Mouse (Mus musculus): ENCODE results near the gene Emp2. TPM values are rescaled to one million over a fixed set of nuclear protein-coding genes. Genes with fewer than 3 reads are reported as not detected.

Emp2 gene
- polyA plus RNA-seq (2015; fragmentation: Nextera tagmentation; extraction: Ambion mirVana) = 12.4 and 18.3 TPM in 2 replicates

DNA sequence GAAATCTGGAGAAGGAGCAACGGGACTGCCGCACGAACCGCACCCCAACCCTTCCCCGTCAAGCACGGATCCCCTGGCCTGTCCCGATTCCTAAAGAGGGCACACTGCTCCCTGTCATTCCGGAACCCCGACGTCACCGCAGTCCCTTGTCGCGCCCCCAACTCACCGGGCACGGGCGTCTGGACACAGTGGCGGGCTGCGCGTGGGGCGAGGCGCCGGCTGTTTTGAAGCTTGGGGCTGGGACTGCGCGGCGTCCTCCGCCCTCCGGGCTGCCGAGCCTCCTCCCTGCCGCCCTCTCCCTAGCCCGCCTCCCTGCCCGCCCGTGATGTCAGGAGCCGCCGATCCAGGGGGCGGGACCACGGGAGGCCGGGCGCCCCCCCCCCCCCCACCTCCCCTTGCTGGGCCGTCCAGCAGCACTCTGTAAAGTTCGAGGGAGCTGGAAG is at the start of gene Emp2:
Gene Emp2, minus strand, starts transcription at position 323 of the 443 bp plus-strand sequence.

Small RNA genes within 50 kb of the gene (microRNA-seq; reads per million reads assigned to microRNA genes)
- not detected for gene Gm22932 (ENCODE audit: borderline replicate concordance, insufficient number of aligned reads)

Other genes starting within 250 kb of the Emp2 start
- gene Rpl39l, start 143.7 kb downstream of the Emp2 start, polyA plus RNA-seq (2015; fragmentation: Nextera tagmentation; extraction: Ambion mirVana) = 0.54 TPM in 1 of 2 replicates, not detected in the other
- 1.7 and 2.1 TPM in 2 replicates for gene Atf7ip2, start 121.3 kb downstream of the Emp2 start, polyA plus RNA-seq (2015; fragmentation: Nextera tagmentation; extraction: Ambion mirVana)
- 0.29 TPM in 1 of 2 replicates, not detected in the other for gene Tekt5, start 81.5 kb upstream of the Emp2 start, polyA plus RNA-seq (2015; fragmentation: Nextera tagmentation; extraction: Ambion mirVana)
- 32.1 and 33.1 TPM in 2 replicates for gene Nubp1, start 98.0 kb upstream of the Emp2 start, polyA plus RNA-seq (2015; fragmentation: Nextera tagmentation; extraction: Ambion mirVana)
- 4.9 and 7.3 TPM in 2 replicates for gene Tvp23a, start 133.4 kb upstream of the Emp2 start, polyA plus RNA-seq (2015; fragmentation: Nextera tagmentation; extraction: Ambion mirVana)
- gene Ciita, start 166.1 kb upstream of the Emp2 start, polyA plus RNA-seq (2015; fragmentation: Nextera tagmentation; extraction: Ambion mirVana) = 0.14 and 0.30 TPM in 2 replicates
- 20.1 and 20.2 TPM in 2 replicates for gene Dexi, start 229.1 kb upstream of the Emp2 start, polyA plus RNA-seq (2015; fragmentation: Nextera tagmentation; extraction: Ambion mirVana)
- 22.8 and 33.5 TPM in 2 replicates for gene Clec16a, start 231.4 kb upstream of the Emp2 start, polyA plus RNA-seq (2015; fragmentation: Nextera tagmentation; extraction: Ambion mirVana)